Mouse (Mus musculus) 3134 (cell line): ENCODE results near the gene Zfp985.
"Not testable (repeated sequence)": the region's sequence is repeated elsewhere in the genome, so short reads cannot be mapped to it uniquely, and the experiment has no call there.

Experiments used
- DNase-seq: peaks from one replicate; pipeline ENCODE4 v3.0.0-alpha.2; 2011; ENCODE audit warnings: low spot score; ENCODE audit not compliant: insufficient read length; ENCODE audit errors: extremely low read depth

Zfp985 gene

DNA sequence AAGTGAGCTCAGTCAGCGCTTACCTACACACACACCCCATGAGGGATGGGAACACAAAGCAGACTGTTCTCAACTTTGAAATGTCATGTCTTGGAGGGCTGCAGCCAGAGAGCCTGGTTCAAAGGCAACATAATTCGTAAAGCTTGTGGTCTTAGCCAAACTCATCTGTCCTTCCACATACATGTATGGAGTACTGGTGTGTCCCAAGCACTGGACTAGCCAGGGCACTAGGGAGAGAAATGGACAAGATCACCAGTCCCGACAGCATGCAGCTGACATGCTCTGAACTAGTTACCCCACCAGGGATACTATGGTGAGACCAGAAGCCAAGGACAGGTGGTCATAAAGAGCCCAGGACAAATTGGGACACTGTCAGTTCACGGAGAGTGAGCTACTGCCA is 50.7 kb downstream of the Zfp985 start:
- DNase-seq: no peak

DNA sequence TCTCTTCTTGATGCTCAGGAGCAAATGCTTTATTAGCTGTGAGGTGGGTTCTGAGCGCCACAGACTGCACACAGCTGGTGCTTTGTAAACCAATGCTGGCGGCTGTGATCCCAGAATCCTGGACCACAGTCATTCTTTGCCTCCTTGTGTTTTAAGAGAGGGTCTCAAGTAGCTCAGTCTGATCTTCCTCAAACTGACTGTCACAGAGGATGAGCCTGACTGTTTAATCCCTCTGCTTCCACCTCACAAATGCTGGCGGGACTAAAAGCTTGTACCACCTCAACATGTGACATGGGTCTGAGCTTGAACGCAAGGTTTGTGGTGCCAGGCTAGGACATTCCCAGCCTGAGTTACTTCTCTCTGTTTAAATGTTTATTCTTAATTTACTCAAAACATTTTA is 52.4 kb downstream of the Zfp985 start:
- no peak for DNase-seq

DNA sequence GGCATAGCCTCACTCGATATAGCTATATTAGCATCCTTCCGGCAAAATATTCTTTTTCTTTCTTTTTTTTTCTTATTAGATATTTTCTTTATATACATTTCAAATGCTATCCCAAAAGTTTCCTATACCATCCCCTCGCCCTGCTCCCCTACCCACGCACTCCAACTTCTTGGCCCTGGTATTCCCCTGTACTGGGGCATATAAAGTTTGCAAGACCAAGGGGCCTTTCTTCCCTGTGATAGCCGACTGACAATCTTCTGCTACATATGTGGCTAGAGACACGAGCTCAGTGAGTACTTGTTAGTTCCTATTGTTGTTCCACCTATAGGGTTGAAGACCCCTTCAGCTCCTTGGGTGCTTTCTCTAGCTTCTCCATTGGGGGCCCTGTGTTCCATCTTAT is 53.4 kb downstream of the Zfp985 start:
- DNase-seq: not testable (repeated sequence)

DNA sequence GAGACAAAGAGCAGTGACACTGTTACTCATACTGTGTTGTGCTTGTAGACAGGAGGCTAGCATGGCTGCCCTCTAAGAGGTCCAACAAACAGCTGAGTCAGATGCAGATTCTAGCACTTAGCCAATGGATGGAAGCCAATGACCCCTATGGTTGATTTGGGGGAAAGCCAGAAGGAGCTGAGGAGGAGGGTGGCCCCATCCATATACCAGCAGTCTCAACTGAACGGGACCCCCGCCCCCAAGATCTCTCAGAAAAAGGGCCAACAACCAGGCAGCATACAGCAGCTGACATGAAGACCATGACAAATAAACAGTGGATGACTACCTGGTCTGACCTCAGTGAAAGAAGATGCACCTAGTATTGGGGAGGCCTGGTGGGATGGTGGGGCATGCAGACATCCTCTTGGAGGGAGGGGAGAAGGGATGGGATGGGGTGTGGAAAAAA is 80.8 kb downstream of the Zfp985 start:
- DNase-seq: not testable (repeated sequence)
